Mouse (Mus musculus) lung, postnatal 25 days (tissue): Measurements from ENCODE around the gene Gins2.
A peak's percentile ranks its signal among the peaks of the same experiment; 100 is the strongest.

Experiments
- DNase-seq: peaks from one replicate; pipeline ENCODE4 v3.0.0; 2022; ENCODE audit warnings: low spot score

Gene Gins2

GRCm38 (mm10) chr8:120602672-120603071 lies 13.6 kb upstream of the Gins2 start:
- no peak for DNase-seq

GRCm38 (mm10) chr8:120599504-120599903 lies 10.4 kb upstream of the Gins2 start:
- DNase-seq, result peak; percentile 82

DNA sequence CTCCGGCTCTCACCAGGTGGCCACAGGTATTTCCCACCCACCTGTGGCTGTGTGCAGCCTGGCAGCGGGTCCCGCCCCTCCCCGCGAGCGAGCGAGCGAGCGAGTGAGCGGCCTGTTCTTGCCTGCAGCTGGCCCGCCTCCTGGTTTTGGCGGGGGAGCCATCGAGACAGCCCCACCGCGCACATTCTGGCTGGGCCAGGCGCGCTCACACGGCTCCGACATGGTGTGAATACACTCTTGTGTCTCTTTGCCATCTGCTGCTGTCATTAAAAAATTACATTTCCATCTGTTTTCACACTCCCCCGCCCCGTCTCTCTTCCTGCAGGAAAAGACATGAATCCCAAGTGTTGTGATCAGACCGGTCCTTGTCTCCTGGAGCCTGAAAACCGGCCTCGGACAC lies 9.5 kb upstream of the Gins2 start:
- no peak for DNase-seq

GRCm38 (mm10) chr8:120595963-120596362 lies 6.9 kb upstream of the Gins2 start:
- peak; percentile 35 for DNase-seq

DNA sequence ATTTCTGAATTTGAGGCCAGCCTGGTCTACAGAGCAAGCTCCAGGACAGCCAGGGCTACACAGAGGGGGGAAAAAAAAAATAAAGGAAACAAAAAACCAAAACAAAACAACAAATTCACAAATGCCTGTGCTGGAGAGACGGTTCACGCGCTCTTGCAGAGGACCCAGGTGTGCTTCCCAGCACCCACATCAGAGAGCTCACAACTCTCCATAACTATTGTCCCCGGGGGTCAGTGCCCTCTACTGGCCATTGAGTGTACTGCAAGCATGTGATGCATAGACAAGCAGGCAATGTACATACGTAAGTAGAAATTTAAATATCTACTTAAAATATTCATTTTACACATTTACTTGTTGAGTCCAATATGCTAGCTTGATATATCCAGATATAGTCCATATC lies 5.5 kb upstream of the Gins2 start:
- DNase-seq, result no peak

DNA sequence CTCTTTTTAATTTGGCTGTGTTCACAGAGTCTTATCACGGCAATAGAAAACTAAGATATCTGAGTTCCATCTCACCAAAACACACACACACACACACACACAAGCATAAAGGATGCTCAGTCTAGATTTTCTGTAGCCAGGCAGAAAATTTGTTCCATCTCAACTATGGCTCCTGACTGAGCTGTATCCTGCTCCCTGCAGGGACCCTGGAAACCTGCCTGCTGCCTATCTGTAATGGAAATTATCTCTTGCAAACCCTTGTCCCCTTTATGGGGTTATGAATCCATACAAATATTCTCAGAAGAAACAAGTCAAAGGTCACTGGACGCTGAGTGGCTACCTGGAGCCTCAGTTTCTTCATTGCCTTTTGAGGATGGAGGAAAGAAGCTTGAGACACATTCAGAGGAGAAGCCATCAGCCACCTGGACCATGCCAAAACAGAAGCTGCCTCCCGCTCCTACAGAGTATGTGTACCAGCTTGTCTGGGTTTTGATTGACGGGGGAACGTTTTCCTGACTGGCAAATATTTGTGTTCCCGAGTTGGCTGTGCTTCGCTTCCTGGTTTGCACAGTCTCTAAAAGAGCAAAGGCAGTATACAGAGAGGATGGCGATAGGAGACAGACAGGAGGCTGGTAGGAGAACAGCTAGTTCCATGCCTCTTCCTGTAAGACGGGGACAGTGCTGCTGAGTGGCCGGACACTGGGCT lies 2.6 kb upstream of the Gins2 start:
- DNase-seq, result peak; percentile 26

- DNase-seq, result no peak
Observed at GRCm38 (mm10) chr8:120589921-120590320, 817 bp upstream of the Gins2 start.

DNA sequence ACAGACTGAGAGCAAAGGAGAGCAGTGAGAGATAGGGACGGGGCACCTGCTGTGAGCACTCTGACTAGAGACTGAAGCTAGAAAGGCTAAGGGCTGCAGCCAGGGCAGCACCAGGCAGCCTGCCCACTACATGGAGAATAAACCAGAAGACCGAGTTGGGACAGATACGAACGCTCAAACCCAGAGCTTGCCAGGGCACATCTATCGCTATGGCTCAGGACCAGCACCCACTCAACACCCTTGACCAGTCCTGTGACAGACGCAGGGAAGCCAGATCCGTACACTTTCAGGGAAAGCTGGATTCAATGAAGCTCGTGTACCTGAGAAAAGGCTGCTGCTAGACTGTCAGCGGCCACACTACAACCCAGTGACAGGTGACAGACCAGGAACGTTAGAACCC lies 3.6 kb downstream of the Gins2 start:
- DNase-seq, result no peak

GRCm38 (mm10) chr8:120581811-120582210 lies 7.3 kb downstream of the Gins2 start:
- DNase-seq, result no peak

GRCm38 (mm10) chr8:120581329-120581728 lies 7.8 kb downstream of the Gins2 start:
- DNase-seq, result no peak

DNA sequence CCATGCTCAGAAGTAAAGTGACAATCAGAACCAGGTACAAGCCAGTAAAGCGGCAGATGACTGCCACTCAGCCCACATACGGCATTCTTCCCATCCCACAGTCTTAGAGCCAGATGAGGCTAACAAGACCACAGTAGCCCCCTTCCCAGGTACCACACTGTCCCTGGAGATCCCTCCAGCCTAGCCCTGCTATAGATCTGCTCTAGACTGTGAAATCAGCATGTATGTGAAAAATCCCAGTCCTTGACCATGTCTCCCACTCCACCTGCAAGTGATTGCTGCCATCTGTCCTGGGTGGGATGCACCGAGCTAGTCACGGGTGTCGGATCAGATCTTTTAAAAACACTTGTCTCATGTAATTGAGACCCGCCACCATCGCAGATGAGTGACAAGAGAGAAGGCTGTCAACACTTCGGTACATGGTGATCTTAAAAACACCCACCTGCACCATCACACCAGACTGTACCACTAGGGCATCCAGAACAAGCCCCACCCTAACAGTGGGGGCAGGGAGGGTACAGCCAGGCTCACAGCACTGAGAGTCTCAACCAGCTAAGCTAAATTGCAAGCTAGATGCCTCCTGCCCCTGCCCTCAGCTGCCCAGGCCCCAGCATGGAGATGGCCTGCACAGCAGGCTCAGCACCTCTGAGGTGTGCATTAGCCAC lies 8.6 kb downstream of the Gins2 start:
- no peak for DNase-seq

- DNase-seq, result no peak
Observed at GRCm38 (mm10) chr8:120577821-120578220, 11.3 kb downstream of the Gins2 start.

DNA sequence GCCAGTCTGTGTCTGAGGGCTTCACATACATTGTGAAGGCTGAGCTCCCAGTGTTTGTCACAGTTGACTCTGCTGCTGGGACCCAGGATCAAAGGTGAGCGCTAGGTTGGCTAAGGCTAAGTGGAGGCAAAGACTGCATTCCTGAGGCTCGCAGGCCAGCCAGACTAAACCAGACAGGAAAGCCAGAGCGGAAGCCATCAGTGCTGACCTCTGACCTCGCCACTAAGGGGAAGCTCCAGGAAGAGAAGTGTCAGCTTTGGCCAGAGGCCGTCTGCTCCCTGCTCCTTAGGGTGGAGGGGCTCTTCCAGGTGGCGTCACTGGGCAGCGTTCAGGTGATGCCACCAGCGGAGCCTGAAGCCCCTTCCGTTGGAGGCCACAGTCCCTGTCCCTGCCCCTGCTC lies 13.3 kb downstream of the Gins2 start:
- DNase-seq, result no peak

DNA sequence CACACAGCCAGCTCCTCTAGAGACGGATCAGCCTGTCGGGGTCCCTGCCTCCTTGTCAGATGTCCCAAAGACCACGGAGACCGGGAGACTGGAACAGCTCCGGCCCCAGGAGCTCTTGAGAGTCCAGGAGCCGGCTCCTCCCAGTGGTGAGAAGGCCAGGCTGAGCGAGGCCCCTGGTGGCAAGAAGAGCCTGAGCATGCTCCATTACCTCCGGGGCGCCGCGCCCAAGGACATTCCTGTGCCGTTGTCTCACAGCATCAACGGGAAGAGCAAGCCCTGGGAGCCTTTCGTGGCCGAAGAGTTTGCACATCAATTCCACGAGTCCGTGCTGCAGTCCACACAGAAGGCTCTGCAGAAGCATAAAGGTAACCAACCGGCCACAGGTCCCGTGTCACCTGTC lies 14.2 kb downstream of the Gins2 start:
- DNase-seq, result no peak

DNA sequence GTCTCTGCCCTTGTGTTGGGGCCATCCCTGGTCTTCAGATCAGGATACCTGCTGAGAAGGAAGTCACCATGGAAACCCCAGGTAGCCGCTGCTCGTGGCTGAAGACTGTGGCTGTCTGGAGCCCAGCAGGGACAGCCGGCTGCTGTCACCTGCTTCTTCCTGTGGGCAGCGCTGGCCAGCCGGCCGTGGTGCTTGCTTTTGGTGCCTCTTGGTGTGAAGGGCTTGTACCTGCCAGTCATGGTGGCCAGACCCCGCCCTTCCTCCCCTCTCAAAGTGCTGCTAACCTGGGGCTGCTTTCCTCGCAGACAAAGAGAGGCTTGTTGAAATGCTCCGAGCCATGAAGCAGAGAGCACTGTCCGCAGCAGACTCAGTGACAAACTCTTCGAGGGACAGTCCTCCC lies 15.2 kb downstream of the Gins2 start:
- no peak for DNase-seq

- DNase-seq, result peak; percentile 67
Observed at GRCm38 (mm10) chr8:120572534-120572933, 16.6 kb downstream of the Gins2 start.

DNA sequence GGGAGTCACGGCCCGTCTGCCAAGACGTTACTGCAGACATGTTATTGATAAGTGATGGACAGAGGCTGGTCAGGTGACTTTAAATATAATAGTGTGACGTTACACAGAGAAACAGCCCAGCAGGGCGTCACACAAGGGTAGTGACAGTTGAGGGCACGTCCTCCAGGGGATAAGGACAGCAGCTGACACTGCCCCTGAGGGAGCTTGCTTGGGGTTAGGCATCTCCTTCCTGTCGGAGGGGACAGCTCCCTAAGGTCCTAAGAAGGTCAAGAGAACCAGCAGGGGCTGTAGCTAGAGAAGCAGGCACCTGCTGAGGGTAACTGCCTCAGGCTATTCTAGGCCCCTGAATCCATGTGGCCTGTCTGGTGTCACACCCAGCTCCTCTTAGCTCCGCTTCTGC lies 17.5 kb downstream of the Gins2 start:
- DNase-seq, result no peak

GRCm38 (mm10) chr8:120569939-120570715 lies 19.0 kb downstream of the Gins2 start:
- DNase-seq, result peak; percentile 66

- no peak for DNase-seq
Observed at GRCm38 (mm10) chr8:120569123-120569522, 20.0 kb downstream of the Gins2 start.

DNA sequence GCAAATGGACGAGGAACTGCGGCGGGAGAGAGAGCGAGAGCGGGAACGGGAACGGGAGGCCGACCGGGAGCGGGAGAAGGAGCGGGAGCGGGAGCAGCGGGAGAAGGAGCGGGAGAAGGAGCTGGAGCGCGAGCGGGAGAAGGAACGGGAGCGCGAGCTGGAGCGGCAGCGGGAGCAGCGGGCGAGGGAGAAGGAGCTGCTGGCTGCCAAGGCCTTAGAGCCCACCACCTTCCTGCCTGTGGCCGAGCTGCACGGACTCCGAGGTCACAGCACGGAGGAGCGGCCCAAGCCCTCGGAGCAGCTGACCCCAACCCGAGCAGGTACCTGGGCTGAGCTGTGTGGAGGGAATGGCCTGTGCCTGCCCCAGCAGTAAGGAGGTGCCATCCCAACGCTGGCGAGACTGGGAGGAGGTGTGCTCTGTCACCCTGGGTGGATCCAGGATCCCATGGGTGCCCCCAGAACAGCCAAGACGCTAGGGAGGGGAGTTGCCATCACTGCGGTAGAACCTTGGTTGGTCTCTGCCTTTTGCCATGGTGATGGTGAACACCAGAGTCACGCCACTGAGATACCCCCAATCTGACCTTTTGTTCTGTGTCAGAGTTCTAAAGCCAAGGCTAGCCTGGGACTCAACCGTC lies 20.8 kb downstream of the Gins2 start:
- DNase-seq, result no peak

DNA sequence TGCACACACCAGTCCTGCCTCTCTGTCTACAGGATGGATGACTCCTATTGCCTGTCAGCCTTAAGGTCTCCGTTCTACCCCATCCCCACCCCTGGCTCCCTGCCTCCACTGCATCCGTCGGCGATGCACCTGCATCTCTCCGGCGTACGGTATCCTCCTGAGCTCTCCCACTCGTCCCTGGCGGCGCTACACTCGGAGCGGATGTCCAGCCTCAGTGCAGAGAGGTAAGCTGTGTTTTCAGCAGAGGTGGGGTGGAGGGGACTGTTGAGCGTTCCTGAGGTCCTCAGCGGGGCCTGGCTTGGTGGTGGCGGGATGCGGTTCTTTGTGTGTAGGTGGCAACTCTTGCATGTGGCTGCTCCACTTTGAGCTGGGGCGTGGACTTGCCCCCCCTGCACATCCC lies 21.4 kb downstream of the Gins2 start:
- no peak for DNase-seq

DNA sequence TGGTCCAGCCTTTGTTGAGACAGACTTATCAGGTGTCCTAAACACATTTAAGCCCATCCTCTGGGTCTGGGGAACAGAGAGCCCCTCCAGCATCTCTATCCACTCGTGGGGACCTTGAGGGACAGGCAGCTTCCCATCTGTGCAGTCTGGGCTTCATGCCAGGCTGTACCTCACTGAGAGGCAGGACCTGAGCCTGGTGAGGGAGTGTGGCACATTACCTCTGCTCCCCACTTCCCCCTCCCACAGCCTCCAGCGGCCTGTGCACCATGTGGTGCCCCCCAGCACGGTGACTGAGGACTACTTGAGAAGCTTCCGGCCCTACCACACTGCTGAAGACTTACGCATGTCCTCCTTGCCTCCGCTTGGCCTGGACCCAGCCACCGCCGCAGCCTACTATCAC lies 22.4 kb downstream of the Gins2 start:
- DNase-seq, result no peak
